Mouse (Mus musculus) bone marrow macrophage, adult 2 months (primary cell): ENCODE results near the gene Sft2d1. TPM values are rescaled to one million over a fixed set of nuclear protein-coding genes. Genes with fewer than 3 reads are reported as not detected.
A peak's percentile ranks its signal among the peaks of the same experiment; 100 is the strongest.
"Not testable (repeated sequence)": the region's sequence is repeated elsewhere in the genome, so short reads cannot be mapped to it uniquely, and the experiment has no call there.

Source experiments
- H3K27ac ChIP-seq: 2 replicates; pipeline ENCODE4 v1.5.1; 2012; ENCODE audit warnings: low read depth, low read length; ENCODE audit not compliant: insufficient read depth
- H3K4me1 ChIP-seq: 2 replicates; pipeline ENCODE4 v1.6.1; 2012; ENCODE audit warnings: low read length; ENCODE audit not compliant: control insufficient read depth, insufficient read depth
- H3K4me3 ChIP-seq: 2 replicates; pipeline ENCODE4 v1.5.1; 2012; ENCODE audit warnings: mild to moderate bottlenecking, low read length, moderate library complexity; ENCODE audit not compliant: insufficient read depth
- CTCF ChIP-seq: IDR thresholded peaks from 2 replicates; pipeline ENCODE4 v1.5.1; 2012; ENCODE audit warnings: low read depth, mild to moderate bottlenecking, low read length, moderate library complexity
- POLR2A ChIP-seq: IDR thresholded peaks from 2 replicates; pipeline ENCODE4 v1.6.1; 2012; ENCODE audit warnings: mild to moderate bottlenecking, low read depth, low read length, borderline replicate concordance
- polyA plus RNA-seq: library from polyadenylated mRNA; stranded (reverse); fragments of >200 nt; gene quantifications from 2 replicates; pipeline ENCODE4 v1.2.4, GENCODE M21; 2012; ENCODE audit not compliant: missing spikeins, insufficient read depth, insufficient read length

Sft2d1 gene
- polyA plus RNA-seq, 1 experiment = 161 TPM

DNA sequence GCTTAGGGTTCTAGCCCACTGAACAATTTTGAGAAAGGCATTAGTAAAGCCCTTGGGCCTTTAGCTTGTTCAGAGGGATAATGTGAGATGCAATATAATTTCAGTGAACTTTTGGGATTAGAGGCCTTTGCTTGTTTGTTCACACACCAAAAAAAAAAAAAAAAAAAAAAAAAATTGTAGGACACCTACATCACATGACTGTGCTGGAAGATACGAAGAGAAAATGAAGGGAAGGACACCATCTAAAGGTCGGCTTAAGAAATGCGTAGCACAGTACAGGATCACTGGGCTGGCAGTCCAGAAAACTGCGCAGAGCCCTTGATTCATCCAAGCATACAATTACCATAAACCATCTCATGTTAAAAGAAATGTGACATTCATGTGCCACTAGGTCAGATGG, 9.4 kb upstream of the Sft2d1 start:
- H3K4me1 ChIP-seq = peaks cover 32% of the 10 kb centered on the region

DNA sequence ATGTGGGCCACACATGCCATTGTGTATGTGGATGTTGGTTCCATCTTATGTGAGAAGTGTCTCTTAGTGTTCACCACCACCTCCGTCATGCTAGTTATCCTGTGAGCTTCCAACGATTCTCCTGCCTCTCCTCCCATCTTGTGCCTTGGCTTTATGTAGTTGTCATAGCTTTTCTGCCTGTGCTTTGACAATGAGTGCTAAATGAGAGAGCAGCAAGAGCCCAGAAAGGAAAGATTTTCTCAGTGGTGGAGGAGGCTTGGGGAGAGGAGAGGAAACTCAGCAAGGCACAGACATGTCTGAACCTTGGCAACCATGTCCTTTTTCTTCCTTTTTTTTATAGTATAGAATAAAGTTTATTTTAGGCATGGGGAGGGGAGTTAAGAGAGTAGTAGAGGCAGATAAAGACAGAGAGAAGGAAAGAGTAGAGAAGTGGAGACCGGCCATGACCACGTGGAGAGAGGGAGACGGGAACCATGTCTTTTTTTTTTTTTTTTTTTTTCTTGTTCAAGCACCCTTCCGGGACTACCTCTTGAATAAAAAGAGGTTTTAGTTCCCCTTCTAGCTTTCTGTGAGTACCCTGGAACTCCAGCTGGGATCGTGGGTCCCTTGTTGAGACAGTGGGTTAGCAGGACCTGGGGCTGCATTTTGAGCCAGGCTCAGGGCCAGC, 8.0 kb upstream of the Sft2d1 start:
- Histone ChIP-seq H3K4me3 (no peak overlapping the region), H3K4me1 (peaks cover 38% of the 10 kb centered on the region), H3K27ac (no peak overlapping the region)
- TF ChIP-seq POLR2A (no peak), CTCF (no peak)

More for the DNA sequence above, 9.4 kb upstream of the Sft2d1 start:
- TF ChIP-seq CTCF = no peak
- TF ChIP-seq POLR2A = no peak
- Histone ChIP-seq H3K27ac (no peak overlapping the region), H3K4me3 (no peak overlapping the region)

GRCm38 (mm10) chr17:8303671-8304070, 7.2 kb upstream of the Sft2d1 start:
- no peak overlapping the region for H3K4me3 ChIP-seq
- H3K27ac ChIP-seq = no peak overlapping the region
- H3K4me1 ChIP-seq = peaks cover 44% of the 10 kb centered on the region
- TF ChIP-seq CTCF (no peak), POLR2A (no peak)

DNA sequence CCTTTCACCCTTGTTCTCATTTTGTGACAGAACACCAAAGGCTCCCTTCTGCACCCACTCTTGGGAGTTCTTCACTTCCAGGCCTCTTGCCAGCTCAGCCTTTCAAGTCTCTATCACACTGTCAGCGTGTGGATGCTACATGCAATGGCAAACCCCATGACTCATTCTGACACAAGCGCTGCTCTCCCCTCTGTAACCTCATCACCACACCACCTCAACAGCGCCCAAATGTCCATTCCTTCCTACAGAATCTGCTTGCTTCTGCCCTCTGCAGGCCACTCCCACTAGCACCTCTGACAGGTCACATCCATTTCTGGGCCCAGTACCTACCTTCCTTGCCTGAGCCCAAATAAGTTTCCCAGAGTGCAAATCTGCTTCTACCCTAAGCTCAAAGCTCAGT, 5.1 kb upstream of the Sft2d1 start:
- TF ChIP-seq CTCF = no peak
- TF ChIP-seq POLR2A = no peak
- Histone ChIP-seq H3K4me1 (peaks cover 53% of the 10 kb centered on the region), H3K27ac (peak overlapping the region; percentile 86), H3K4me3 (no peak overlapping the region)

- TF ChIP-seq CTCF (no peak), POLR2A (no peak)
- peaks cover 46% of the 10 kb centered on the region for H3K4me1 ChIP-seq
- H3K27ac ChIP-seq = peak overlapping the region; percentile 95
- H3K4me3 ChIP-seq = peak overlapping the region; percentile 91
Observed at GRCm38 (mm10) chr17:8311751-8312150, 849 bp downstream of the Sft2d1 start.

DNA sequence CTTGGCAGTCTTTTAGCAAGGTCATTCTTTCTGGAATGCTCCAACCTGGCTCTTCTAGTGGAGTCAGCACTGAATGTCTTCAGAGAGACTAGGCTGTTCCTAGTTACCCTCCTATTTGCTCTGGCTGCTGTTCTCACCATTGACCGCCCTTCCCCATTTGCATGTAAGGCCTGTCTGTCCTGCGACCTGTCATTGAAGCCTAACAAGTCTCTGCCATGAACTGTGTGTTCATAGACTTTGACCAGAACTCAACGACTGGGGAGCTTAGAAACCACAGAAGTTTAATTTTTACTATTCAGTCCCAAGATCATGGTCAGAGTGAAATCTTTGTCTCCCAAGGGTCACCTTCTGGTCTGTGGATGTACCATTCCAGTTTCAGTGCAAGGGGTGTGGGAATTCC, 3.1 kb downstream of the Sft2d1 start:
- H3K4me1 ChIP-seq = peaks cover 39% of the 10 kb centered on the region
- no peak overlapping the region for H3K4me3 ChIP-seq
- no peak for TF ChIP-seq CTCF
- TF ChIP-seq POLR2A = no peak
- H3K27ac ChIP-seq = no peak overlapping the region

GRCm38 (mm10) chr17:8316251-8316650, 5.3 kb downstream of the Sft2d1 start:
- H3K4me1 ChIP-seq = peaks cover 39% of the 10 kb centered on the region
- TF ChIP-seq CTCF (no peak), POLR2A (no peak)

DNA sequence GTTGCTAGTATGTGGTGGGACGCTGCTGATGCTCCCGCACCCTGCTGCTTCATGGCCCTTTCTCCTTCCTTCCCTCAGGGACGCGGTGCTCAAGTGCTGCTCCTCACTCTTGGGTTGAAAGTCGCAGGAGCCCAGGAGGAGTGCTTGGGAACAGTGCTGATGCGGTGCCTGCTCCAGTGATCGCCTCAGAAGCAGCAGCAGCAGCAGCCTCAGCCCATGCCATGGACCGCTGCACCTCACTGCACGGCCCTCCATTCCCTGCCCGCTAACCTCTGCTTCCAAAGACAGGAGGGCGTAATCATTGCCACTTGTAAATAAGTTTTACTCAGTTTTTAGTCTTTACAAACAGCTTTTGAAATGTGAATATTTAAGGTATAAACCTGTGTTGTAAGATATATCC, 16.0 kb downstream of the Sft2d1 start:
- not testable (repeated sequence) for H3K4me3 ChIP-seq, H3K4me1 ChIP-seq, H3K27ac ChIP-seq

More at GRCm38 (mm10) chr17:8316251-8316650, 5.3 kb downstream of the Sft2d1 start:
- Histone ChIP-seq H3K27ac (no peak overlapping the region), H3K4me3 (no peak overlapping the region)

GRCm38 (mm10) chr17:8328511-8329174, 17.7 kb downstream of the Sft2d1 start:
- Histone ChIP-seq H3K4me3 (no peak overlapping the region), H3K27ac (no peak overlapping the region), H3K4me1 (no peaks in the 10 kb centered on the region)
- TF ChIP-seq POLR2A (no peak), CTCF (no peak)

GRCm38 (mm10) chr17:8330602-8331001, 19.7 kb downstream of the Sft2d1 start:
- no peak for TF ChIP-seq CTCF
- TF ChIP-seq POLR2A = no peak
- Histone ChIP-seq H3K4me3 (no peak overlapping the region), H3K4me1 (no peaks in the 10 kb centered on the region), H3K27ac (no peak overlapping the region)

GRCm38 (mm10) chr17:8337159-8337558, 26.3 kb downstream of the Sft2d1 start, which contains the start of gene Prr18:
Gene Prr18, plus strand, starts transcription at chr17:8337459.
- H3K4me3 ChIP-seq, H3K4me1 ChIP-seq, H3K27ac ChIP-seq: not testable (repeated sequence)
